Mouse (Mus musculus) A20 (cell line): ENCODE results near the gene Gm8267.
"Not testable (repeated sequence)": the region's sequence is repeated elsewhere in the genome, so short reads cannot be mapped to it uniquely, and the experiment has no call there.

ENCODE experiments used
- DNase-seq: peaks from one replicate; pipeline ENCODE4 v3.0.0-alpha.2; 2011; ENCODE audit warnings: low read depth, low spot score

Gm8267 gene

DNA sequence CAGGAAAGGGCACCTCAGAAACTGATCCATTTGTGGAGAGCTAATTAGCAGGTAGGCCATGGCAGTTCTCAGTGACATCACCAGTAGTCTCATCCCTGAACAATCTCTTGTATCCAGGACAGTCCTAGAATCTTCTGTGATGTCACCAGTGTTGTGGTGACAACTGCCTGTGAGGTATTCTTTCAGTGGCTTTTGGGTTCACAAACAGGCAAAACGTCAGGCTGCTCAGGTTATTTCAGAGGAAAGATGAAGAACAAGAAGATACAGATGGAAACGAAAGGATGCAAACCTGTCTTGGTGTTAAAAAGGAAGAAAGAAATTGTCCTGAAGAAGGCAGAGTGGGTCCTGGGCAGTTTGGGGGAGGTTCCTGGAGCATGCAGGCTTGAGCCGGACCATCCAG, at the start of gene Gm8267:
Gm8267 (minus strand) TSS at position 101 of the 400 bp plus-strand sequence.
- no peak for DNase-seq

DNA sequence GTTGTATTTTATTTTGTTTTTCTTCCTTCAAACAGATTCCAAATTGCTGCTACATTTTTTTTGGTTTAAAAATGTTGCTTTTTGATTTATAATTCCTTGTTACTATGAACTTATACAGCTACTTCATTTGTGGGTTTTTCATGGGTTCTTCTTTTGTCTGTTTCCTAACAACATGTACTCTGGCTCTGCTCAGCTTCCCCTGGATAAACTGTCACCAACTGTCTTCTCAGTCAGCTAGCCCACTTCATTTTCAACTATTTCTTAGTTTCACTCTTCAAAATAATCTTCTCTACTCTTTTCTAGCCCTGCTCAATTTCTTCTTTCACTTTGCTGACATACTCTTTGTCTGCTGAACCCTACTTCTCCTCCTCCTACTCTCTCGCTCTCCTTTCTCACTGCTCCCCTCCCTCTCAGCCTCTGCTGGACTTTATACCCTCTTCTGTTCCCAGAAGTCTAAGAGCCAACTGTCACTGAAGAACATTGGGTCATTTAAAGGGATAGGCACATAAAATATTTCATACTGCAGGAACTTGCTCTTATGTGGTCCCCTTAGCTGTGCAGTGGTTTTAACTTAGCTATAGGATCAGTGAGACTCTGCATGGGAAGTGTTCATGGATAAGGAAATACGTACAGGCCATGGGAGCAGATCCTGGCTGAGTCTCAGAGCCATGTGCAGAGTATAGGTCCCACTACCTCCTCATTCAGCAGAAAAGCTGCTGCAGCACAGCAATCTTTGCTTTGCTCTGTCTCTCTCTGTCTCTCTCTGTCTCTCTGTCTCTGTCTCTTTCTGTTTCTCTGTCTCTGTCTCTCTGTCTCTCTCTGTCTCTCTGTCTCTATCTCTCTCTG, 39.6 kb upstream of the Gm8267 start:
- not testable (repeated sequence) for DNase-seq

DNA sequence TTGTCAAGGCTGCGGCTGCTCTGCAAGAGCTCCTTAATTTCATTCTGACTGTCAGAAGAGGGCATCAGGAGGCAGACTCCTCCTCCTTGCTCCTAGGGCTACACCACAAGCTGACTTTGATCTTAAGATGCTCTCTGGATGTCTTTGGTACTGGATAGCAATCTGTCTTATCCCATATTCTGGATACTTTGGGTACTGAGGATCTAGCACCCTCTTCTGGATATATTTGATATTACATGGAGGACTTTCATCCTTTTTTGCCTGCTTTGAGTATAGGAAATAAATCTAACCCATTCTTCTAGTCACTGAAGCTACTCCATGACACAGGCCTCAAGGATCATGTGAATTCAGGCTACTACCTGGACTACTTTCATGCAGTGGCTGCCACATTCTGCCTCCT, 7.4 kb downstream of the Gm8267 start:
- not testable (repeated sequence) for DNase-seq

DNA sequence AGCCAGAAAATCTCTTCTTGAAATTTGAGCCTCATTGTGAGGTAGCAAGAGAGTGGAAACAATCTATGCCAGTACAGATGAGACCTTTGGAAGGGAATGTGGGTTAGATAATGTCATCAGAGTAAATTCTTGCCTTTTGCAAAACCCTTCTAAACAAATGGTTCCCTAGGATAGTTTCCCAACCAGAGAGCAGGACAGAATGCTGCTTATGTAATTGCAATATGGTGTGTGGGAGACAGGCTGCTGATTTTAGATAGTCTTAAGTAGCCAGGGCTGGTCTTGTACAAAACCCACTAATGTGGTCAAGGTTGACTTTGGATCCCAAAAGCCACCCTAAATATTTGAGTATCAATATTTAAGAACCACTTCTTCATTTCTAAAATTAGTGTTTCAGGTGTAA, 19.4 kb downstream of the Gm8267 start:
- not testable (repeated sequence) for DNase-seq

DNA sequence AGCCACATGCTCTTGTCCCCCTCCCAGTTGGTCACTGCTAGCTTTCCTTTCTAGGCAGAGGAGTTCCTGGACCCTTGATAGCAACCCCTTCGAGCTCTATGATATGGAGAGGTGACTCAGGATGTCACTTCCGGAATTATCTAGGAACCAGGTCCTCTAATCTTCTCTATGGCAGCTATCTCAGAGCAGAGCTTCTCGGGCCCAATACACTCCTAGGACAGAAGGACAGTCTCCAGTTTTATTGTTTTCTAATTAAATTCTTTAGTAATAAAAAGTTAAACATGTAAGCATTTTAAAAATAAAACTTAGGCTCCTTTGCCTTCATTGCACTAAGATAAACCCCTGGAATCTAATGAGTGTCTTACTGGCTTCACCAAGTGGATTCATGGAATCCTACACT, 43.8 kb downstream of the Gm8267 start, which contains the start of gene Gm8257:
Gm8257 (minus strand) TSS at position 101 of the 400 bp plus-strand sequence.
- not testable (repeated sequence) for DNase-seq
